Comparison of ENCODE assay signal across 17 mouse cellular contexts in genomic region chr5:12575262-12575661, GRCm38 (mm10).
"Had no signal": no experiment of that assay in that cellular context is flagged by ENCODE, and none has a peak within 500 bp of the region (broad histone marks: within the 10 kb centered on the region; RNA-seq: fewer than 3 reads in every experiment).

No protein-coding gene starts in this region.

- H3K9ac ChIP-seq: liver, embryonic 15.5 days; liver, postnatal 0 days; lung, embryonic 15.5 days; midbrain, embryonic 12.5 days; neural tube, embryonic 12.5 days; stomach, embryonic 15.5 days had no signal

- H3K4me2 ChIP-seq: liver, embryonic 15.5 days; lung, embryonic 15.5 days; midbrain, embryonic 12.5 days; neural tube, embryonic 12.5 days; stomach, embryonic 15.5 days had no signal

- ATAC-seq: liver, postnatal 0 days; lung, postnatal 0 days; midbrain, embryonic 16.5 days had no signal

- H3K27me3 ChIP-seq: liver, embryonic 15.5 days; lung, embryonic 15.5 days; midbrain, embryonic 12.5 days; neural tube, embryonic 12.5 days; stomach, embryonic 15.5 days had no signal

- DNase-seq: liver, postnatal 0 days; lung, adult 2 months; lung, postnatal 14 days; lung, postnatal 36 days; midbrain, embryonic 14.5 days; right cerebral cortex, postnatal 14 days; thymus, adult 2 months; thymus, postnatal 25 days had no signal

- H3K4me3 ChIP-seq: liver, embryonic 15.5 days; lung, embryonic 15.5 days; midbrain, embryonic 10.5 days; midbrain, embryonic 12.5 days; neural tube, embryonic 12.5 days; stomach, embryonic 15.5 days had no signal

- H3K9me3 ChIP-seq: liver, embryonic 15.5 days; lung, embryonic 15.5 days; midbrain, embryonic 10.5 days; midbrain, embryonic 12.5 days; neural tube, embryonic 12.5 days; stomach, embryonic 15.5 days had no signal

- H3K4me1 ChIP-seq: liver, embryonic 15.5 days; lung, embryonic 15.5 days; midbrain, embryonic 12.5 days; neural tube, embryonic 12.5 days; stomach, embryonic 15.5 days had no signal

- H3K36me3 ChIP-seq: liver, embryonic 15.5 days; lung, embryonic 15.5 days; midbrain, embryonic 10.5 days; midbrain, embryonic 12.5 days; neural tube, embryonic 12.5 days; stomach, embryonic 15.5 days had no signal

- H3K27ac ChIP-seq: liver, embryonic 15.5 days; lung, embryonic 15.5 days; midbrain, embryonic 10.5 days; midbrain, embryonic 12.5 days; neural tube, embryonic 12.5 days; stomach, embryonic 15.5 days; stomach, postnatal 0 days had no signal
